Mouse (Mus musculus): ENCODE results near the gene Cyp2a22.
"Not testable (repeated sequence)": the region's sequence is repeated elsewhere in the genome, so short reads cannot be mapped to it uniquely, and the experiment has no call there.

DNA sequence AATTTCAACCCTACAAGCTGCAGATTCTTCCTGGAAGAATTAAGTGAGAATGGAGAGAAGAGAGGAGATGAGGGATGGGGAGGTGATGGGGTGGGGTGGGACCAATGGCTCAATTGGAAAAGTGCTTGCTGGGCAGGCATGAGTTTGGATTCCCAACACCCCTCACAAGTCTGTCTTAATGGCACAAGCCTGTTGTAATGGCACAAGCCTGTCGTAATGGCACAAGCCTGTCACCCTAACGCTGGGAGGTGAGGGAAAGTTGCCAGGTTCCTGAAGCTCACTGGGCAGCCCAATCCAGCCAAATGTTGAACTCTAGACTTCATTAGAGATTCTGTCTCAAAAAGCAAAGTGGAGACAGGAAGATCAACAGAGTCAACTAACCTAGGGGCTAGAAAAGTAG is 14.1 kb upstream of the Cyp2a22 start:
- not testable (repeated sequence) for TF ChIP-seq ZNF384 (IDR thresholded peaks at IDR 0.05; ENCODE audit: low read depth, low read length); MAFK (IDR thresholded peaks at IDR 0.05; ENCODE audit: insufficient read depth, low read depth, low read length); HCFC1 (IDR thresholded peaks at IDR 0.05; ENCODE audit: borderline replicate concordance, insufficient read depth, low read length); ZC3H11A (IDR thresholded peaks at IDR 0.05; ENCODE audit: borderline replicate concordance, low read depth, low read length)

Measured in ES-E14 (cell line).